Mouse (Mus musculus): Measurements from ENCODE around the gene Rabgap1. TPM values are rescaled to one million over a fixed set of nuclear protein-coding genes. Genes with fewer than 3 reads are reported as not detected.
A peak's percentile ranks its signal among the peaks of the same experiment; 100 is the strongest.

Rabgap1 gene
- total RNA-seq (2021): 10 to 100 TPM; 88.7 to 93.0 TPM

- intact Hi-C loops (cut with DNase I): no loop called here
- peak; percentile 94 to 98 for DNase-seq (ENCODE audit: extremely low spot score in 1 of 2, low spot score in 2 of 2)
Measured at GRCm38 (mm10) chr2:37442611-37443591, at the start of gene Rabgap1, which contains the start of the genes Zbtb26 and Zbtb6. Gene Rabgap1 (plus strand): TSS chr2:37443279. Gene Zbtb26 (minus strand): TSS chr2:37443135. Gene Zbtb6 (minus strand): TSS chr2:37443171.

- DNase-seq (ENCODE audit: extremely low spot score in 1 of 2, low spot score in 2 of 2): no peak
- intact Hi-C loops (cut with DNase I): loop anchor here (5.0 kb wide), 1 partner anchor 92 kb away; no protein-coding TSS in a partner anchor
Measured at GRCm38 (mm10) chr2:37395539-37395938, 47.5 kb upstream of the Rabgap1 start.

GRCm38 (mm10) chr2:37421903-37422302 lies 21.2 kb upstream of the Rabgap1 start:
- intact Hi-C loops (cut with DNase I): loop anchor here (10.0 kb wide), 1 partner anchor 353 kb away; the partner anchor contains the start of gene Crb2
- DNase-seq (ENCODE audit: extremely low spot score in 1 of 2, low spot score in 2 of 2): no peak

GRCm38 (mm10) chr2:37422306-37423304 lies 20.5 kb upstream of the Rabgap1 start, which contains the start of gene Rc3h2:
Gene Rc3h2 (minus strand): TSS chr2:37422903.
- intact Hi-C loops (cut with DNase I): loop anchor here (10.0 kb wide), 1 partner anchor 352 kb away; the partner anchor contains the start of gene Crb2
- peak; percentile 96 to 97 for DNase-seq (ENCODE audit: extremely low spot score in 1 of 2, low spot score in 2 of 2)

GRCm38 (mm10) chr2:37423671-37424070 lies 19.4 kb upstream of the Rabgap1 start:
- intact Hi-C loops (cut with DNase I): loop anchor here (10.0 kb wide), 1 partner anchor 351 kb away; the partner anchor contains the start of gene Crb2

GRCm38 (mm10) chr2:37430593-37431464 lies 12.2 kb upstream of the Rabgap1 start:
- intact Hi-C loops (cut with DNase I): no loop called here
- DNase-seq (ENCODE audit: extremely low spot score in 1 of 2, low spot score in 2 of 2): peak; percentile 89 to 90

More at GRCm38 (mm10) chr2:37423671-37424070, 19.4 kb upstream of the Rabgap1 start:
- peak in 1 of 2 experiments; percentile 13 for DNase-seq (ENCODE audit: extremely low spot score in 1 of 2, low spot score in 2 of 2)

- DNase-seq (ENCODE audit: extremely low spot score in 1 of 2, low spot score in 2 of 2): no peak
- intact Hi-C loops (cut with DNase I): no loop called here
Measured at GRCm38 (mm10) chr2:37431609-37432008, 11.5 kb upstream of the Rabgap1 start.

GRCm38 (mm10) chr2:37451667-37452375 lies 8.7 kb downstream of the Rabgap1 start:
- peak; percentile 83 to 97 for DNase-seq (ENCODE audit: extremely low spot score in 1 of 2, low spot score in 2 of 2)
- intact Hi-C loops (cut with DNase I): no loop called here

GRCm38 (mm10) chr2:37452376-37452760 lies 9.3 kb downstream of the Rabgap1 start:
- intact Hi-C loops (cut with DNase I): no loop called here
- no peak for DNase-seq (ENCODE audit: extremely low spot score in 1 of 2, low spot score in 2 of 2)

GRCm38 (mm10) chr2:37460707-37461106 lies 17.6 kb downstream of the Rabgap1 start:
- no peak for DNase-seq (ENCODE audit: extremely low spot score in 1 of 2, low spot score in 2 of 2)
- intact Hi-C loops (cut with DNase I): no loop called here

GRCm38 (mm10) chr2:37466266-37466665 lies 23.2 kb downstream of the Rabgap1 start:
- intact Hi-C loops (cut with DNase I): no loop called here
- DNase-seq (ENCODE audit: extremely low spot score in 1 of 2, low spot score in 2 of 2): no peak

- intact Hi-C loops (cut with DNase I): no loop called here
Measured at GRCm38 (mm10) chr2:37479559-37479958, 36.5 kb downstream of the Rabgap1 start.

GRCm38 (mm10) chr2:37480039-37480438 lies 37.0 kb downstream of the Rabgap1 start:
- DNase-seq (ENCODE audit: extremely low spot score in 1 of 2, low spot score in 2 of 2): no peak
- intact Hi-C loops (cut with DNase I): no loop called here

More at GRCm38 (mm10) chr2:37479559-37479958, 36.5 kb downstream of the Rabgap1 start:
- no peak for DNase-seq (ENCODE audit: extremely low spot score in 1 of 2, low spot score in 2 of 2)

GRCm38 (mm10) chr2:37484165-37484564 lies 41.1 kb downstream of the Rabgap1 start:
- DNase-seq (ENCODE audit: extremely low spot score in 1 of 2, low spot score in 2 of 2): no peak
- intact Hi-C loops (cut with DNase I): no loop called here

GRCm38 (mm10) chr2:37485370-37485769 lies 42.3 kb downstream of the Rabgap1 start:
- intact Hi-C loops (cut with DNase I): loop anchor here (5.0 kb wide), 1 partner anchor 88 kb away; no protein-coding TSS in a partner anchor

GRCm38 (mm10) chr2:37486408-37486807 lies 43.3 kb downstream of the Rabgap1 start:
- intact Hi-C loops (cut with DNase I): loop anchor here (5.0 kb wide), 1 partner anchor 89 kb away; no protein-coding TSS in a partner anchor
- no peak for DNase-seq (ENCODE audit: extremely low spot score in 1 of 2, low spot score in 2 of 2)

More at GRCm38 (mm10) chr2:37485370-37485769, 42.3 kb downstream of the Rabgap1 start:
- DNase-seq (ENCODE audit: extremely low spot score in 1 of 2, low spot score in 2 of 2): peak in 1 of 2 experiments; percentile 27

GRCm38 (mm10) chr2:37488956-37489355 lies 45.9 kb downstream of the Rabgap1 start:
- DNase-seq (ENCODE audit: extremely low spot score in 1 of 2, low spot score in 2 of 2): no peak
- intact Hi-C loops (cut with DNase I): loop anchor here (5.0 kb wide), 1 partner anchor 92 kb away; no protein-coding TSS in a partner anchor

Data from left cerebral cortex, postnatal 10 days (tissue).